Mouse (Mus musculus): Measurements from ENCODE around the gene Agtpbp1.

- TF ChIP-seq CTCF (IDR thresholded peaks at IDR 0.05; ENCODE audit: borderline replicate concordance, extremely low read depth, insufficient read depth, insufficient read length) (no peak), POLR2A (IDR thresholded peaks at IDR 0.05; ENCODE audit: borderline replicate concordance, extremely low read depth, insufficient read depth, insufficient read length, poor library complexity, severe bottlenecking) (no peak)
Observed at GRCm38 (mm10) chr13:59547091-59547490, 37.9 kb downstream of the Agtpbp1 start.

All from brain, embryonic 14.5 days (tissue).